Mouse (Mus musculus): Measurements from ENCODE around the gene Chst14. TPM values are rescaled to one million over a fixed set of nuclear protein-coding genes. Genes with fewer than 3 reads are reported as not detected.

The Chst14 gene
- polyA plus RNA-seq, 1 experiment from 2014 or later: 6.9 TPM

DNA sequence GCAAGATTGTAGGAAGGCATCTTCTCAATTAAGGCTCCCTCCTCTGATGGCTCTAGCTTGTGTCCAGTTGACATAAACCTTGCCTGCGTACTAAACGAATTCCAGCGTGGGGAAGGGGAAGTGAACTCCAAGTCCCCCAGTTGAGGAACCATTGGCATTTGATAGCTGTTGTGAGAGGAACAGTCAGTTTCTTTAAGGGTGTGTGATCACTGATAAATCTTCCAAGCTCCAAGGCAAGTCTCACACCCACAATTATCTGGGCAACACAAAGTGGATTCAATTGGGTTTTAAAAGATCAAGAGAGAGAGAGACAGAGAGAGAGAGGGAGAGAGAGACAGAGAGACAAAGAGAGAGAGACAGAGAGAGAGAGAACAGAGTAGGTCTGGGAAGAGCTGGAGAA, 23.4 kb downstream of the Chst14 start:
- no peak for ATAC-seq (ENCODE audit: low FRiP score)
- H3K27ac ChIP-seq: no peak overlapping the region
- H3K4me1 ChIP-seq (replicated peaks): no peaks in the 10 kb centered on the region
- no peaks in the 10 kb centered on the region for H3K36me3 ChIP-seq
- no peaks in the 10 kb centered on the region for H3K27me3 ChIP-seq
- H3K9me3 ChIP-seq: no peaks in the 10 kb centered on the region
- no peak overlapping the region for H3K9ac ChIP-seq
- H3K4me3 ChIP-seq: no peak overlapping the region
- whole genome bisulfite sequencing: 73% methylated on average over 3 of the region's 3 CpGs
- no peak overlapping the region for H3K4me2 ChIP-seq

DNA sequence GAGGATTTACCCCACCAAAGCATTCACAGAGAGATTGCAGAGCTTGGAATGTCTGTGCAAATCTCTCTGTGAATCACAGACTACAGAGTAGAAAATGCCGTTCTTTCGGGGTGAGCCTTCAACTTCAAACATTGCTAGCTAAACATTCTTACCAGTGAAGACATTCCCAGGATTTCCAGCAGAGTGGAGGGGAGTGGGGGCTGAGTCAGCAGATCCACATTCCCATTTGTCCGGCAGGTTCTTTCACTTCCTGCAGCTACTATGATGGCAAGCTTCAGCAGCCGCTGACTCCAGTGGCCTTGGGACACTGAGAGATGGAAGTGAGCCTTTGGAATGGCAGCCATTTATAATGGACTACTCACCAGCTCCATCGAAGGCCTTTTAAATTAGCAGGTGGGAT, 30.2 kb downstream of the Chst14 start:
- Histone ChIP-seq H3K9ac (no peak overlapping the region), H3K4me3 (no peak overlapping the region), H3K4me1 (replicated peaks) (no peaks in the 10 kb centered on the region), H3K9me3 (no peaks in the 10 kb centered on the region), H3K27ac (no peak overlapping the region), H3K36me3 (no peaks in the 10 kb centered on the region), H3K27me3 (no peaks in the 10 kb centered on the region), H3K4me2 (no peak overlapping the region)
- ATAC-seq (ENCODE audit: low FRiP score): no peak
- 76% methylated on average over 5 of the region's 5 CpGs for WGBS

DNA sequence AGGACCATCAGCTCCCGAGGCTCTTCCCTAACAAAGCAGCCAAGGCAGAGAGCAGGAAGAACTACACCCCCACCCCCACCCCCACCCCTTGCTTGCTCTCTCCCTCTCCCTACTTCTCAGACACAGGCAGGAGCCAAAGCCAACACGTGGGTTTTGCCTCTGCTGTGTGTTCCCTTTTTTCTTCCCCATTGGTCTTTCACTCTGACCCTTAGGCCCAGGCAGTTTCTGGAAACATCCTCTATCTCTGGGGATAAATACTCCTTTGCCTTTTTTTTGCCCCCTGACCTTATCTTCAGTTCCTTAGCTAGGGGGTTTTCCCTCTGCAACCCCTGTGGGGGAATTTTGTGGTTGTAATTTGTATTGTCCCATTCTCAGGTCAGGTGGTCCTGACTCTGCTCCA, 33.3 kb downstream of the Chst14 start:
- H3K4me1 ChIP-seq (replicated peaks): peaks cover 6% of the 10 kb centered on the region; the same call in 1 of the 2 replicates
- H3K36me3 ChIP-seq: no peaks in the 10 kb centered on the region
- no peaks in the 10 kb centered on the region for H3K27me3 ChIP-seq
- H3K4me3 ChIP-seq: no peak overlapping the region
- no peak for ATAC-seq (ENCODE audit: low FRiP score)
- no peak overlapping the region for H3K4me2 ChIP-seq
- WGBS: 22% methylated on average over 2 of the region's 2 CpGs
- H3K9ac ChIP-seq: no peak overlapping the region
- H3K27ac ChIP-seq: no peak overlapping the region
- H3K9me3 ChIP-seq: no peaks in the 10 kb centered on the region

DNA sequence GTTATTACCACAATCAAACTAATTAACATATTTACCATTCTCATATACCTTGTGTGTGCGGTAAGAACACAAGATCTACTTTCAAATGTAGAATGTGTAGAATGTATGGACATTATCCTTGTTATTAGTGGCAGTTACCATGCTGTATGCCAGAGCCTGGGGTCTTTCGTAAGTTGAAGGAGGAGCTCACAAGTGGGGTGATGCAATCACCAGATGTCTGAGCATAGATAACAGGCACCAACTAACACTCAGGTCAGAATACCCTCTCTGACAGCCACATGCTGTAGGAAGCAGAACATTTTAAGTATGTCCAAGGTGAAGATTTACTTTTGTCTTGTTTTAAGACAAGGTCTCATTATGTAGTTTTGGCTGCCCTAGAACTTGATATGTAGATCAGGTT, 34.1 kb downstream of the Chst14 start:
- H3K27me3 ChIP-seq: no peaks in the 10 kb centered on the region
- no peaks in the 10 kb centered on the region for H3K36me3 ChIP-seq
- H3K4me3 ChIP-seq: no peak overlapping the region
- no peak overlapping the region for H3K4me2 ChIP-seq
- no peak overlapping the region for H3K27ac ChIP-seq
- no peak for ATAC-seq (ENCODE audit: low FRiP score)
- no peaks in the 10 kb centered on the region for H3K9me3 ChIP-seq
- peaks cover 6% of the 10 kb centered on the region; the same call in 1 of the 2 replicates for H3K4me1 ChIP-seq (replicated peaks)
- 95% methylated on average over 2 of the region's 2 CpGs for whole genome bisulfite sequencing
- H3K9ac ChIP-seq: no peak overlapping the region

DNA sequence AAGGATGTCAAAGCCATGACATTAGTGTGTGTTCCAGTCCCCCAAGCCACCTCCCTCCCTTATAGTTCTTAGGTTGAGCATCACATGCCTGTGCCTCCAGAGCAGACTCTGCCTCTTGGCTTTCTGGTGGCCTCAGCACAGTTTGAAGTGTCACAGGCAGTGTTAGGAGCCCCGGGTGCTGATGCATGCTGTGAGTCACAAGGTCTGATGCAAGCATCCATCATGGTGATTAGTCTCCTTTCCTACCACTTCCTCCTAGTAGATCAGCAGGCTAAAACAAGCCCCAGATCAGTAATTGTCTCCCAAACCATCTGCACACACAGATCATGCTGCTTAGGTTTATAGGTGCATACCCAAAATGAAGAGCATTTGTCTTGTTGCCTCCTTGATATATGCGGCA, 35.2 kb downstream of the Chst14 start:
- H3K4me2 ChIP-seq: no peak overlapping the region
- WGBS: 42% methylated on average over 2 of the region's 2 CpGs
- H3K9me3 ChIP-seq: no peaks in the 10 kb centered on the region
- ATAC-seq (ENCODE audit: low FRiP score): no peak
- peaks cover 6% of the 10 kb centered on the region; the same call in 1 of the 2 replicates for H3K4me1 ChIP-seq (replicated peaks)
- no peaks in the 10 kb centered on the region for H3K27me3 ChIP-seq
- no peak overlapping the region for H3K4me3 ChIP-seq
- no peaks in the 10 kb centered on the region for H3K36me3 ChIP-seq
- no peak overlapping the region for H3K9ac ChIP-seq
- H3K27ac ChIP-seq: no peak overlapping the region

DNA sequence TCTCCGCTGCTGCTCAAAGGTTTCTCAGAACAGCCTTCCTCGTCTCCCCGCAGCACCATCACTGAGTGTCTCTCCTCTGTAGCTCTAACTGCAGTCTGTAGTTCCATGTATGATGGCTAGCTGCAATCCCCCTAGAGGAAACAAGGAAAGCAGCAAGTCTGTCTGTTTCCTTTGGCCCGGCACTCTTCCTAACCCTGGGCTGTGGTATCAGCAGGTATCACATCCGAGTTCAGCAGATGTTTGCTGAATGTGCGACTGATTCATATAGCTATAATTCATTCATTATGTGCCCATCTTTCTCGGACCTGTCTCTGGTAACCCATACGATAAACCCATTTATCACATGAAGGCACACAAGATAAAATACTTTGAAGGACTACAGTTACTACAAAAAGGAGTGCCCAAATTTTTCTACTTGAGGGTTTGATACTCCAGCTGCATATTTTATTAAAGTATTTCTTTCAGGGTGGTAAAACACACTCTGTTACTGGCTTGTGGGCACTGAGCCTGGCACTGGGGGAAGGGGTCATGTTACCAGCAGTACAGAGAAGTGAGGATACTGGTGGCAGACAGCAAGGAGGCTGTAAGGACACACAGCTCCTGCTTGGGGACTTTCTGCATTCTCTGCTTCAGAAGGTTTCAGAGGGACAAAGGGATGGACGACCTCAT, 36.8 kb downstream of the Chst14 start:
- Histone ChIP-seq H3K27ac (no peak overlapping the region), H3K4me1 (replicated peaks) (peaks cover 6% of the 10 kb centered on the region; the same call in 1 of the 2 replicates), H3K9me3 (no peaks in the 10 kb centered on the region), H3K9ac (no peak overlapping the region), H3K4me2 (no peak overlapping the region), H3K36me3 (no peaks in the 10 kb centered on the region), H3K27me3 (no peaks in the 10 kb centered on the region), H3K4me3 (no peak overlapping the region)
- ATAC-seq (ENCODE audit: low FRiP score): no peak
- WGBS: 60% methylated on average over 9 of the region's 9 CpGs

DNA sequence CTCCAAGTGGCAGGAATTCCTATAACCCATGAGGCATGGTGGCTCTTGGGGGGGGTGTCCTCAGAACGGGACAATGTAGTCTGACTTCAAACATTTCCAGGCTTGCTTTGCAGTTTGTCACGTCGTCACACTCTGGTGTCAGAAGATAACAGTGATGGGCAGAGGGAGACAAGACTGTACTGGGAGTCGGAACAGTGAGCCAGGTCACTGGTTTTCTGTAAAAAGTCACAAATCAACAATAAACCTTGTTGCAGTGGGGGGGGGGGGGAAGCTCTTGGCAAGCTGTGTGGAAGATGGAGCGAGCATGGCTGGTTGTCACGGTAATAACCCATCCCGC, 37.3 kb downstream of the Chst14 start:
- 49% methylated on average over 7 of the region's 7 CpGs for WGBS
- Histone ChIP-seq H3K36me3 (no peaks in the 10 kb centered on the region), H3K27ac (no peak overlapping the region), H3K4me3 (no peak overlapping the region), H3K9ac (no peak overlapping the region), H3K4me2 (no peak overlapping the region), H3K9me3 (no peaks in the 10 kb centered on the region), H3K4me1 (replicated peaks) (peaks cover 6% of the 10 kb centered on the region; the same call in 1 of the 2 replicates), H3K27me3 (no peaks in the 10 kb centered on the region)
- no peak for ATAC-seq (ENCODE audit: low FRiP score)

DNA sequence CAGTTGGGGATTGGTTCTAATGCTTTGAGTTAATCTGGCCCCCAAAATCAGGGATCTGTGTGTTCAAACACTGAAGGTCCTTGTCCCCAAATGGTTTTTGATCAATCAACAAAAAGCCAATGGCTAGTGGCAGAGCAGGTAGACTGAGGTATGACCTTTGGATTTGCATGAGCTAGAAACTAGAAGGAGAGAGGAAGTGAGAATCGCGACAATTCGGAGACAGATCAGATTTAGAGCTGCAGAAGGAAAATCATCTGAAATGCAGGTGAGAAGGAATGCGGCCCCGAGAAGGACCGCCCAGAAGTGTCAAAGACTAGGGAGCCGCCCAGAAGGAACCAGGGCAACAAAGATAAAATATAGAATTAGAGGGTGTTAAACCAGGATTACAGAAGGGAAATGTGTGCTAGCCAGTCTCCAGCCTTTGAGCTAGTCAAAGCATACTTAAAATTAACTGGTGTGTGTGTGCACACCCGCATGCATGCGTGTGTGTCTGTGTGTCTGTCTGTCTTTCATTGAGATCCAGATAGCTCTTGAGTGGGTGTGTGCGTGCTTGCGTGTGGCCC, 43.4 kb downstream of the Chst14 start:
- ATAC-seq (ENCODE audit: low FRiP score): no peak
- Histone ChIP-seq H3K9me3 (no peaks in the 10 kb centered on the region), H3K4me2 (no peak overlapping the region), H3K4me3 (no peak overlapping the region), H3K27ac (no peak overlapping the region), H3K36me3 (no peaks in the 10 kb centered on the region), H3K9ac (no peak overlapping the region), H3K27me3 (peaks cover 23% of the 10 kb centered on the region), H3K4me1 (replicated peaks) (peaks cover 4% of the 10 kb centered on the region; the same call in 1 of the 2 replicates)
- WGBS: 89% methylated on average over 11 of the region's 11 CpGs

DNA sequence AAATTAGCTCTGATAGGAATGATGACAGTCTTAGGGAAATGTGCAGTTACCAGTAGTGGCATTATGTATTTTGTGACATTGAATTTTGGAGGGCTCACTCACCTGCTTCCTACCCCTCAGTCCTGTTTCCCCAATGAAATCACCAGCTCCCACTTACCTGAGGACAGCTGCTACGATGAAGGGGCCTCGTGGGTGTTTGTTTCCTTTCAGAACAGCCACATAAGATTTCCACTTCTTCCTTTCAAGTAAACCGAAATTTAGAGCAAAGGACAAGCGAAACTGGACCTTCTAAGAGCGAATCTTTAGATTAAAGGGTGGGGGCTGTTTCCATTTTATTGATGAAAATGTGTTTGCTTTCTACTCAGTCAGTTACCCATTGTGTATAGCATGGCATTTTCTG, 45.8 kb downstream of the Chst14 start:
- ATAC-seq (ENCODE audit: low FRiP score): no peak
- H3K4me1 ChIP-seq (replicated peaks): peaks cover 21% of the 10 kb centered on the region
- H3K4me2 ChIP-seq: no peak overlapping the region
- H3K27me3 ChIP-seq: peaks cover 38% of the 10 kb centered on the region
- 79% methylated on average over 5 of the region's 5 CpGs for WGBS
- no peak overlapping the region for H3K27ac ChIP-seq
- no peak overlapping the region for H3K9ac ChIP-seq
- no peaks in the 10 kb centered on the region for H3K9me3 ChIP-seq
- no peak overlapping the region for H3K4me3 ChIP-seq
- H3K36me3 ChIP-seq: no peaks in the 10 kb centered on the region

DNA sequence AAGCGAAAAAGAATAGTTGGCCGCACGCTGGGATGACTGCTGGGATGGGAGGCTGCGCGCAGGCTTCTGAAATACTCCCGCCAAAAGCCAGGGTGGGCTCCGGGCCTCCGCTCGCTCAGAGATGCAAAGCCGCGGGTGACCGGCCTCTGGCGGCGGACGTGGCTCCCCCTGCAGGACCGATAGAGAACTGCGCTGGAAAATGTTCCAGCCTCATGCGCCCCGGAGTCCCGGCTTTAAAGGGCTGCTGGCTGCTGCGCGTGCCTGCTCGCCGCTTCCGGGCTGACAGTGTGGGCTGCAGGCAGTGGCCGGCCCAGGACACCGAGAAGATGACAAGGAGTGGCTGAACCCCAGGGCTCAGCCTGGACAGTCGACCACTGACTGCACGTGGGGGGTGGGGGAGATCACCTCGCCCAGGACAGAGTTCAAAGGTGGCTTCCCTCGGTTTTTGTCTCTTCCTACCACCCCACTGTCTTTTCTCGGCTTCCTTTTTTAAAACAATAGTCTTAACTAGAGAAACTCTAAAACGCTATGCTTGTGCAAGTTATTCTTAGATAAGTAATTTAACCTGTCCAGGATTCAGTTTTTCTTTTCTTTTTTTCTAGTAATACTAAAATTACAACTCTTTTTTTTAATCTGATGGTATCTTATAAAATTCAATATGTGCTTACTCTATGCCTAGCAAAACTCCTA, 46.5 kb downstream of the Chst14 start:
- Histone ChIP-seq H3K4me1 (replicated peaks) (peaks cover 24% of the 10 kb centered on the region), H3K27me3 (peaks cover 46% of the 10 kb centered on the region), H3K27ac (no peak overlapping the region), H3K4me2 (peak overlapping the region; percentile 73), H3K4me3 (peak overlapping the region; percentile 42), H3K36me3 (no peaks in the 10 kb centered on the region), H3K9ac (peak overlapping the region; percentile 73), H3K9me3 (no peaks in the 10 kb centered on the region)
- under 1% methylated on average over 33 of the region's 33 CpGs for WGBS
- ATAC-seq (ENCODE audit: low FRiP score): peak; percentile 65

DNA sequence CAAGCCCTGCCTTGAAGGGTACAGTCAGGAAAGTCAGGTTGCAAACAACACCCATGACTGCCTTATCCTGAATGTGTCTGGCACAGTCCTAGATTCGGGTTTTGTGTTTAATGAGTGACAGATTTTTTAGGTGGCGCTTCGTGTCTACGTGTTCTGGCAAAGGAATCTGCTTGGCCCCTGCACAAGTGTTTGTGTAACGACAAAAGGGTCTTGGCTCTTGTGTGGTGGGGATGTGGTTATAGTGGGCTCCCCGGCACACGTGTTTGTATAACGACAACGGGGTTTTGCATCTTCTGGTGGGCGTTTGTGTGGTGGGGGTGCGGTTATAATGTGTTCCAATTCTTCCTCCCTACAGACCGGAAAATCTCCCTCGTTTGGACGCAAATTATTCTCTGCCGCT, 49.6 kb downstream of the Chst14 start:
- H3K4me3 ChIP-seq: peak overlapping the region; percentile 63
- H3K36me3 ChIP-seq: no peaks in the 10 kb centered on the region
- H3K9me3 ChIP-seq: no peaks in the 10 kb centered on the region
- peak; percentile 41 for ATAC-seq (ENCODE audit: low FRiP score)
- peaks cover 60% of the 10 kb centered on the region for H3K27me3 ChIP-seq
- WGBS: 4% methylated on average over 15 of the region's 15 CpGs
- no peak overlapping the region for H3K27ac ChIP-seq
- peak overlapping the region; percentile 89 for H3K4me2 ChIP-seq
- peak overlapping the region; percentile 80 for H3K9ac ChIP-seq
- peaks cover 24% of the 10 kb centered on the region for H3K4me1 ChIP-seq (replicated peaks)

DNA sequence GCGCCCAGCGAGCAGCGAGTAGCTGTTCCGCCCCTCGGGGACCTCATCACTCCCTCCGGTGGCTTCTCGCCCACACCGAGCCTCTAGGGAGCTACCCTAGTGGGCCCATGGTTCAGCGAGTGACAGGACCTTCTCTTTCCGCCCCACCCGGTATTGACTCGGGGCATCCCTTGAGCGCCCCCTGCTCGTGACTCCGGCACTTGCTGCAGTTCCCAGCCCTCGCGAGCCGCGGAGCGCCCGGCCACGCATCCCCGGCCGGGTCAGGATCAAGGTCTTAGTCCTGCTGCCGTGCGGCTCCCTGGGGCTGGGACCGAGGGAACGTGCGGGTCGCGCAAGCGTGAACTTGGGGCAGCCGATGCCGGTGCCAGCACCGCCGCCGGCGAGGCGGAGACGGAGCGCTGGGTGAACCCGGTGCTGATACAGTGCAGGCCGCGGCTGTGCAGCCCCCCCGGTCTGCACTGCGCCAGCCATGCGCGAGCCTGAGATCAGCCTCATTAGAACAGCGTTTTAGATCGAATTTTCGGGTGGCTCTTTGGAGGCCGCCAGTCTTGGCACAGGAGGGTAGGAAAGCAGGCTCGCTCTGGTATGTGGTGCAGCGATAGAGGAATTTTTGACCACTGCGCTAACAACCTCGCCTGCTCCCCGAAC, 50.1 kb downstream of the Chst14 start:
- no peaks in the 10 kb centered on the region for H3K9me3 ChIP-seq
- peak overlapping the region; percentile 89 for H3K4me2 ChIP-seq
- peaks cover 60% of the 10 kb centered on the region for H3K27me3 ChIP-seq
- peak overlapping the region; percentile 13; the same call in 1 of the 2 replicates for H3K27ac ChIP-seq
- no peaks in the 10 kb centered on the region for H3K36me3 ChIP-seq
- peak overlapping the region; percentile 80 for H3K9ac ChIP-seq
- peak overlapping the region; percentile 63 for H3K4me3 ChIP-seq
- peak; percentile 83 for ATAC-seq (ENCODE audit: low FRiP score)
- H3K4me1 ChIP-seq (replicated peaks): peaks cover 24% of the 10 kb centered on the region
- WGBS: 2% methylated on average over 57 of the region's 57 CpGs
